Mouse (Mus musculus) bone marrow macrophage, adult 2 months (primary cell): Measurements from ENCODE around the gene Tmem50b. TPM values are rescaled to one million over a fixed set of nuclear protein-coding genes. Genes with fewer than 3 reads are reported as not detected.
A peak's percentile ranks its signal among the peaks of the same experiment; 100 is the strongest.

Experiments used
- H3K27ac ChIP-seq: 2 replicates; pipeline ENCODE4 v1.5.1; 2012; ENCODE audit warnings: low read depth, low read length; ENCODE audit not compliant: insufficient read depth
- H3K4me1 ChIP-seq: 2 replicates; pipeline ENCODE4 v1.6.1; 2012; ENCODE audit warnings: low read length; ENCODE audit not compliant: control insufficient read depth, insufficient read depth
- H3K4me3 ChIP-seq: 2 replicates; pipeline ENCODE4 v1.5.1; 2012; ENCODE audit warnings: mild to moderate bottlenecking, low read length, moderate library complexity; ENCODE audit not compliant: insufficient read depth
- CTCF ChIP-seq: IDR thresholded peaks from 2 replicates; pipeline ENCODE4 v1.5.1; 2012; ENCODE audit warnings: low read depth, mild to moderate bottlenecking, low read length, moderate library complexity
- POLR2A ChIP-seq: IDR thresholded peaks from 2 replicates; pipeline ENCODE4 v1.6.1; 2012; ENCODE audit warnings: mild to moderate bottlenecking, low read depth, low read length, borderline replicate concordance
- polyA plus RNA-seq: library from polyadenylated mRNA; stranded (reverse); fragments of >200 nt; gene quantifications from 2 replicates; pipeline ENCODE4 v1.2.4, GENCODE M21; 2012; ENCODE audit not compliant: missing spikeins, insufficient read depth, insufficient read length

Tmem50b gene
- polyA plus RNA-seq, 1 experiment, result 80.3 TPM

DNA sequence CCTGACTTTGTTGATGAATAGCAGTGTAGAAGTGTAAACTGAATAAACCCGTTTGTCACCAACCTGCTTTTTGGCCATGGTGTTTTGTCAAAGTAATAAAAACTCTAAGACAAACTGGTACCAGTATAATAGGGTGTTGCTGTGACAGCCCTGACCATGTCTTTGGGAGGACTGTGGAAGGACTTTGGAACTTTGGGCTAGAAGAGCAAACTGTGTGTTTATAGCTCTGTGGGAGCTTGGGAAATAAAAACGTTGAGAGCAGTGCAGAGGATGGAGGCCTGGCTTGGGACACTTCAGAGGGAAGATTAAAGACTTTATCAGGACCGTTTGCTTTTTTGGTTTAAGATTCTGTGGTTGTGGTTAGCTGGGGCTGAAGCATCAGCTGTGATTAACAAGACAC lies 26.5 kb downstream of the Tmem50b start:
- H3K27ac ChIP-seq, result no peak overlapping the region
- TF ChIP-seq CTCF, result no peak
- TF ChIP-seq POLR2A, result no peak
- H3K4me1 ChIP-seq, result peaks cover 2% of the 10 kb centered on the region; the same call in 1 of the 2 replicates
- no peak overlapping the region for H3K4me3 ChIP-seq

DNA sequence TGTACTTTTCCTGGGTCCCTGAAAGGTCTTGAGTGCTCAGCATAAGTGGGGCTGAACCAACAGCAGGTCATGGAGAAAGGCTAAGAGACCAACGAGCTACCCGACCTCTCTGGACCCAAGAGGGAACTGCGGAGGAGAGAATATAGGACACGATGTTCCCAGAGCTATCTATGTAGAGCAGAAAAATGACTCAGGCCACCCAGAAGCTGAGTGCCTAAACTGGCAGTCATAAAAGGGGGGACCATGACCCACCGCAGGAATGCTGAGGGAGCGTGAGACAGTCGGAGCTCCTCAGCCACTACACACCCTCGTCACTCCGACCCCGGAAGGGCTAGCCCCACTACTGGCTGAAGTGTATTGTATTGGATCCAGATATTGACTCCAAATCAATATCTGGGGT lies 28.6 kb downstream of the Tmem50b start:
- TF ChIP-seq POLR2A, result no peak
- TF ChIP-seq CTCF, result no peak
- no peak overlapping the region for H3K27ac ChIP-seq

DNA sequence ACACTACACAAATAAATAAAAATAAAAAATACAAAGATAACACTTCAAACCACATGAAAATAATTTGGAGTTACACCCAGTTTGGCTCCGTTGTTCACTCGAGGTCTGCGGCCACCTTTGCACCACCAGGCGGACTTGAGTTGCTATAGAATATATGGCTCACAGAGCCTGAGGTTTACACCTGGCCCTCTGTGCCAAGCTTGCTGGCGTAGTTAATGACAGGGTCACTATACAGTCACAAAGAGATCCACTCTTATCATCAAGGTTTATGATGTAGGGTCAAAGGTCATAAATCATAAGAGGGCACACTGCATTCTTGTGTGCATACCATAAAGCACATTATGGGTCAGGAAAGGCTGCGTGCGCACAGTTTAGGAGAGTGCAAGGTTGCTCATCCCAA lies 31.6 kb downstream of the Tmem50b start:
- Histone ChIP-seq H3K4me3 (no peak overlapping the region), H3K27ac (no peak overlapping the region), H3K4me1 (peaks cover 24% of the 10 kb centered on the region)
- no peak for TF ChIP-seq POLR2A
- TF ChIP-seq CTCF, result no peak

More for the DNA sequence above, 28.6 kb downstream of the Tmem50b start:
- peaks cover 2% of the 10 kb centered on the region; the same call in 1 of the 2 replicates for H3K4me1 ChIP-seq
- no peak overlapping the region for H3K4me3 ChIP-seq

DNA sequence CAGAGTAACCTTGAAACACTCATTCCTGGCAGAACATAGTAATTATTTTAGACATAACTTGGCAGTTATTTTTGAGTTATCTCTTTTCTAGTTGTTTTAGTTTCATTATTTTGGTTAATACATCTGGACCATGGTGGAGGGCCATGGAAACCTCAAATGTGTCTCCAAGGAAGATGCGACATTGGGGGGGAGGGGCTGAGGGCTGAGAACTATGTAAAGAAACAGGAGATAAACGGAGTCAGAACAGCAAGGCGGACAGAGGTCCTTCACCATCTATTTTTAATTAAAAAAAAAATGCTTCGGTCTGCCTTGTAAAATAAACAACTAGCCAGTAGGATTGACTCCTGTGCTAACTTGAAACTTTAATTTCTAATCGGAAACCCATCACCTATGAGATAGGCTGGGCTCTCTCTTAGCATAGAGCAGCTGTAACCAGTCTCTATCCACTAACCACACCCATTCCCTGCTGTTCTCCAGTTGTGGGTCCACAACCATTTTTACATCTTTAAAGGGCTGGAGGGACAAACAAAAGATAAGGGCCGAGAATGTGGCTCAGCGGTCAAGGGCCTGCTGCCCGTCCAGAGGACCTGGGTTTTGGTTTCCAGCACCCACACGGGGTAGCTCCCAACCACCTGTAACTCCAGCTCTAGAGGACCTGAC lies 32.2 kb downstream of the Tmem50b start:
- TF ChIP-seq CTCF (no peak), POLR2A (no peak)
- Histone ChIP-seq H3K27ac (no peak overlapping the region), H3K4me1 (peaks cover 27% of the 10 kb centered on the region), H3K4me3 (no peak overlapping the region)

DNA sequence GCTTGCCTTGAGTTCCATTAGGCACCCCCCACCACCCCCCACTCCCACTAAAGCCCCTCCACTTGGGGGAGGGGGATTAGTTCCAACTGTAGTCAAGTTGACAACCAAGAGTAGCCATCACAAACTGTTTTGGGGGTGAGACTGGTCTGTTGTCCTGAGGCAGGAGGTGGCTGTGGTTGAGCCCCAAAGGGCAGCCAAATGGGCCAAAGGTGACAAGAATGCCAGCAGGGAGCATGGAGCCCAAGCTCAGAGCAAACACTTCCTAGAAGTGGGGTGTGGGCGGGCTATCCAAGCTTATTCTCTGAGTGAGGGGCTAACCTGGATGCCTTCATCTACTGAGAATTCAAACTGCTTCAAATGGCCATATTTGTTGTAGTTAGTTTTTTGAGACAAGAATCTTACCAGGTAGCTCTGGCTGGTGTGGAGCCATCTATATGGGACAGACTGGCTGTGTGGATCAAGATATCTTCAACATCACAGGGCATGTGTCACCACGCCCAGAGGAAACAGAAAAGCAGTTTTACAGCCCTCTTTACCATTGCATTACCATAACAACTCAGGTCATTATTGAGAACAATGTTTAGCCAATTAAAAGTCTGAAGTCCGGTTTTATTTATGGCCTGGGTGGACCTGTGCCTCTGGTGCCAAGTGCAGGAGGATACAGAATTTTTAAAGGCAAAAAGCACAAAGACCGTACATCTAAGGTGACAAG lies 32.9 kb downstream of the Tmem50b start:
- Histone ChIP-seq H3K4me3 (no peak overlapping the region), H3K4me1 (peaks cover 28% of the 10 kb centered on the region), H3K27ac (no peak overlapping the region)
- no peak for TF ChIP-seq POLR2A
- no peak for TF ChIP-seq CTCF

DNA sequence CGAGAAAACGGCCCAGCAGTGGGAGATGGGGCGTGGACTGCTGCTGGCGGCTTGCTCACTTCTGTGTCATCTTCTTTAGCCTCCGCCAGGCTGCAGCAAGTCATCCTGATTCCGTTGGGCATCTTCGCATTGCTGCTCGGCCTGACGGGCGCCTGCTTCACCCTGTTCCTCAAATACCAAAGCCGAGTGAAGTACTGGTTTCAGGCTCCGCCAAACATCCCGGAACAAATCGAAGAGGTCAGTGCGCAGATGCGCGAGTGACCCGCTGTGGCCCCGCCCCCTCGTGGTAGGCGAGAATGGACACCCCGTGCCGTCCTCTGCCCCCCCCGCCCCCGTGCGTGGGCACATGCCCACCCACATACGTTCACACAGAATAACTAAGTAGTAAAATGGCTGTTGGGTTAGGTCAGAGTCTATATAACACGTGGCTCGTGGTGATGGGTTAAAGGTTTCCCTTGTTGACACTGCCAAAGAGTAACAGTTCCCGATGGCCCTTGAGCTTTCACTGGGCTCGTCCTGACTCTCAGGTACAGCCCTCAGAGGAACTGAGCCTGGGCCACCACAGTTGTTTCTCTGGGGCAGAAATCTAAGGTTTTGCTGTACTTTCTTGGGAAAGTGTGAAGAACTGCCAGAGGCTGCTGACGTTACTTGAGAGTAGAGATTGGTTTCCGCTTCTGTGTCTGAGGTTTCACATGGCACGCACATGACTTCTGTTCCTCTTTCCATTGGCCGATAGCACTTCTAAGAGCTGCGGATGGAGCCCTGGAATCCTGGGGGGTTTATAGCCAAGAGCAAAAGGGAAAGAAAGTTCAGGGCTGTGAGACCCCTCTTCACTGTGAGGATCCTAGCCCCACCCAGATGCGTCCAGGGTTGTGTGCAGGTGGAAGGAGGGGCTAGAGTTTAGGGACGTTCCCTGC lies 35.8 kb downstream of the Tmem50b start:
- Histone ChIP-seq H3K27ac (peak overlapping the region; percentile 86), H3K4me1 (peaks cover 28% of the 10 kb centered on the region), H3K4me3 (no peak overlapping the region)
- no peak for TF ChIP-seq CTCF
- TF ChIP-seq POLR2A, result no peak

DNA sequence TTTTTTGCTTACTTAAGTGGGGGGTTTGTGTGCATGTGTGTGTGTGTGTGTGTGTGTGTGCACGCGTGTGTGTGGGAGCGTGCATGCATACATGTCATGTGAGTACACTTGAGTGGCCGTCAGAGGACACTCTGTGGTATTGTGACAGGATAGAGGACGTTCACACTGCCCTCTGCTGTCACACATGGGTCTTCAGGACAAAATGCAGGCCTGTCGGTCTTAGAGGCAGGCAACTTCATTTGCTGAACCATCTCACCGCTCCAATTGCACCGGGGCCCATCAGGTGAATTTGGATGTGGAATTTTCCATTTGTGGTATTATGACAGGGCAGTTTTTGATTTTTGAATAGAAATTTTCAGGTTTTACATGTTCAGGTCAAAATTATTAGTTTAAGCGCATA lies 36.5 kb downstream of the Tmem50b start:
- Histone ChIP-seq H3K4me3 (no peak overlapping the region), H3K4me1 (peaks cover 28% of the 10 kb centered on the region), H3K27ac (peak overlapping the region; percentile 86)
- TF ChIP-seq POLR2A (no peak), CTCF (peak; percentile 18; the same call in 1 of the 2 replicates)

DNA sequence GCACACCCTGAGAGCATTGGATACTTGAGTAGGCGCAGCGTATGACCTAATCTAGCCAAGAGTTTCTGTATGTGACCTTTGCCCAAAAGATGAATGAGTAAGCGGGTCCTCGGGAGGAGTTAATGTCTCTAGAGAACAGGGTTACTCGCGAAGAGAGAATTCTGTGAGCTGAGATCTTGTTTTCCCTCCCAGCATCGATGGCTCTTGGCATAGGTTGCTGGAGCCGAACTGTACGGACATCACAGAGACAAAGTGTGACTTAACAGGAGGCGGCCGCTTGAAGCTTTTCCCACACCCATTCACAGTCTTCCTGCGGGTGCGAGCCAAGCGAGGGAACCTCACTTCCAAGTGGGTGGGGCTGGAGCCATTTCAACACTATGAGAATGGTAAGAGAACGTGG lies 39.9 kb downstream of the Tmem50b start:
- Histone ChIP-seq H3K4me3 (no peak overlapping the region), H3K27ac (no peak overlapping the region), H3K4me1 (peaks cover 31% of the 10 kb centered on the region)
- TF ChIP-seq POLR2A (no peak), CTCF (no peak)

DNA sequence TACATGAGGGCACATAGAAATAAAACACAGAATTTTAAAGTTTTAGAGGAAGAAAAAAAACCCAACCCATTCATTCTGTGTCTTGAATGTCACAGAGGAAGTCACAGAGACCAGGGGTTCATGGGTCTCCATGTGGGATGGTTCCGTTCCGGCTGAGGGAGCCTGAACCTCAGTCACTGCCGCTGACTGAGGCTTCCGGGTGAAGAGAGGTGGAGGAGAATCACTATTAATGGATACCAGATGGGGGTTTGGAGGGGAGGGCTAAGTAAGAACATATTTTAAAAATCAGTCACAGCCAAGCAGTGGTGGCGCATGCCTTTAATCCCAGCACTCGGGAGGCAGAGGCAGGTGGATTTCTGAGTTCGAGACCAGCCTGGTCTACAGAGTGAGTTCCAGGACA lies 40.4 kb downstream of the Tmem50b start:
- Histone ChIP-seq H3K27ac (no peak overlapping the region), H3K4me1 (peaks cover 28% of the 10 kb centered on the region), H3K4me3 (no peak overlapping the region)
- no peak for TF ChIP-seq CTCF
- no peak for TF ChIP-seq POLR2A
